Mouse (Mus musculus) kidney, postnatal 0 days (tissue): ENCODE data around the gene Stoml1. TPM values are rescaled to one million over a fixed set of nuclear protein-coding genes. Genes with fewer than 3 reads are reported as not detected.

Experiments
- ATAC-seq: fragments of 200-750 bp; cut with Nextera tagmentation; replicated peaks from 2 replicates; pipeline ENCODE4 v1.8.0; 2017; ENCODE audit warnings: low read depth, moderate number of reproducible peaks, moderate TSS enrichment, moderate library complexity; ENCODE audit not compliant: low FRiP score
- DNase-seq: peaks from one replicate; pipeline ENCODE4 v3.0.0-alpha.2; 2016; ENCODE audit warnings: low spot score
- H3K27ac ChIP-seq: fragments of 300-500 bp; sonication (generic); 2 replicates; pipeline ENCODE4 v1.5.1; 2014; ENCODE audit warnings: mild to moderate bottlenecking
- H3K27me3 ChIP-seq: fragments of 300-500 bp; sonication (generic); 2 replicates; pipeline ENCODE4 v1.6.1; 2014; ENCODE audit warnings: low read length, mixed read lengths; ENCODE audit not compliant: insufficient read depth
- H3K36me3 ChIP-seq: fragments of 300-500 bp; sonication (generic); 2 replicates; pipeline ENCODE4 v1.6.1; 2014; ENCODE audit warnings: low read length, mixed read lengths; ENCODE audit not compliant: insufficient read depth
- H3K4me1 ChIP-seq: fragments of 300-500 bp; sonication (generic); replicated peaks from 2 replicates; pipeline ENCODE4 v1.6.1; 2014; ENCODE audit warnings: antibody characterized with exemption, low read length, mixed read lengths; ENCODE audit not compliant: insufficient read depth
- H3K4me2 ChIP-seq: fragments of 300-500 bp; sonication (generic); 2 replicates; pipeline ENCODE4 v1.6.1; 2014; ENCODE audit warnings: mild to moderate bottlenecking, low read length, moderate library complexity, mixed read lengths
- H3K4me3 ChIP-seq: fragments of 300-500 bp; sonication (generic); replicated peaks from 2 replicates; pipeline ENCODE4 v1.5.1; 2014; ENCODE audit warnings: low read depth, low read length
- H3K9ac ChIP-seq: fragments of 300-500 bp; sonication (generic); 2 replicates; pipeline ENCODE4 v1.6.1; 2014; ENCODE audit warnings: low read depth, low read length
- H3K9me3 ChIP-seq: fragments of 300-500 bp; sonication (generic); replicated peaks from 2 replicates; pipeline ENCODE4 v1.6.1; 2016; ENCODE audit warnings: low read length, inconsistent platforms, mixed read lengths
- CTCF ChIP-seq: IDR thresholded peaks from 2 replicates; pipeline ENCODE4 v1.5.1; 2016; ENCODE audit warnings: antibody characterized with exemption, low read depth, mild to moderate bottlenecking, moderate library complexity
- WGBS: fragments of 180-500 bp; shearing (Covaris S2); extraction: QIAGEN DNeasy Blood & Tissue Kit; methylation state at CpG from one replicate; pipeline ENCODE4 v1.1.7; 2014; 5-methylcytosine and 5-hydroxymethylcytosine counted together
- polyA plus RNA-seq: library from polyadenylated mRNA; unstranded; fragments of >200 nt; fragmentation: Nextera tagmentation; extraction: Ambion mirVana; gene quantifications from 2 replicates; pipeline ENCODE4 v1.2.1, GENCODE M21; 2015

Stoml1 gene
- polyA plus RNA-seq, 1 experiment from 2014 or later = 36.6 TPM

DNA sequence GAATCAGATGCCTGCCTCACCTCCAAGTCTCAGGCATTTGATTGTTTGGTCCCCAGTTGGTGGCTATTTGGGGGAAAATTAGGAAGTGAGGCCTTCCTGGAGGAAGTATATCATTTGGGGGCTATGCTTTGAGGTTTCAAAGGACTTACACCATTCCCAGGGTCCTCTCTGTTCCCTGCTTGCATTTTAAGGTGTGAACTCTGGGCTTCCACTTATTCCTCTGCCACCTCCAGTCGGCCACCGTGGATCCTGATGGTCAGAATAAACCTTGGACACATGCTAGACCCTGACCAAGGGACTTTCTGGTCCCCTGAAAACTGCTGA lies 42.7 kb upstream of the Stoml1 start:
- ATAC-seq (no peak), DNase-seq (no peak)
- Histone ChIP-seq H3K4me1 (peaks cover 10% of the 10 kb centered on the region), H3K4me2 (no peak overlapping the region), H3K9ac (no peak overlapping the region), H3K36me3 (no peaks in the 10 kb centered on the region), H3K27ac (no peak overlapping the region), H3K9me3 (no peaks in the 10 kb centered on the region), H3K4me3 (no peak overlapping the region), H3K27me3 (no peaks in the 10 kb centered on the region)
- 72% methylated on average over 2 of the region's 2 CpGs for WGBS
- no peak for TF ChIP-seq CTCF

- no peak for ATAC-seq
- Histone ChIP-seq H3K36me3 (no peaks in the 10 kb centered on the region), H3K4me1 (peaks cover 10% of the 10 kb centered on the region), H3K27ac (no peak overlapping the region), H3K4me3 (no peak overlapping the region), H3K9ac (no peak overlapping the region), H3K4me2 (no peak overlapping the region; the same call in 1 of the 2 replicates), H3K9me3 (no peaks in the 10 kb centered on the region), H3K27me3 (no peaks in the 10 kb centered on the region)
- no peak for DNase-seq
- TF ChIP-seq CTCF = no peak
- WGBS = 48% methylated on average over 5 of the region's 5 CpGs
Observed at GRCm38 (mm10) chr9:58213377-58213776, 39.6 kb upstream of the Stoml1 start.

DNA sequence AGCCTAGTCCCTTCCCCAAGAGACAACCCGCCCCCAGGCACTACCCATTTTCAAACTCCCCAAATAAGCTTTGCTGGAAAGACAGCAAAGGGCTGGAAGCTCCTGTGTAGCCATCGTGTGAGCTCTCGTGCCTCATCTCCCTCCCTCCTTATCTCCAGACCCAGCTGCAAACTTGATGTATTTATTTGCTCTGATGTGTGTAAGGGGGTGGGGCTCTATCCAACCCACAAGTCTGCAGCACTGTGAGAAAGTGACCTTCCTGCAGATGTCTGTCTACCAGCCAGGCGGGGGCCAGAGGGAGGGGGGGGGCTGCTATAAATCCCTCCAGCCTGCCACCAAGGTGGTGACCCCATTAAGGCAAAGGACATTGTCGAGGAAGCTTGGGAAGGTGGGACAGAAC lies 39.1 kb upstream of the Stoml1 start:
- ATAC-seq (peak; percentile 48; the same call in 1 of the 2 replicates), DNase-seq (peak; percentile 78)
- Histone ChIP-seq H3K27ac (peak overlapping the region; percentile 75), H3K36me3 (no peaks in the 10 kb centered on the region), H3K4me3 (no peak overlapping the region), H3K4me1 (peaks cover 10% of the 10 kb centered on the region), H3K9ac (no peak overlapping the region), H3K4me2 (peak overlapping the region; percentile 5; the same call in 1 of the 2 replicates), H3K27me3 (no peaks in the 10 kb centered on the region), H3K9me3 (no peaks in the 10 kb centered on the region)
- 11% methylated on average over 5 of the region's 5 CpGs for WGBS
- TF ChIP-seq CTCF = no peak

DNA sequence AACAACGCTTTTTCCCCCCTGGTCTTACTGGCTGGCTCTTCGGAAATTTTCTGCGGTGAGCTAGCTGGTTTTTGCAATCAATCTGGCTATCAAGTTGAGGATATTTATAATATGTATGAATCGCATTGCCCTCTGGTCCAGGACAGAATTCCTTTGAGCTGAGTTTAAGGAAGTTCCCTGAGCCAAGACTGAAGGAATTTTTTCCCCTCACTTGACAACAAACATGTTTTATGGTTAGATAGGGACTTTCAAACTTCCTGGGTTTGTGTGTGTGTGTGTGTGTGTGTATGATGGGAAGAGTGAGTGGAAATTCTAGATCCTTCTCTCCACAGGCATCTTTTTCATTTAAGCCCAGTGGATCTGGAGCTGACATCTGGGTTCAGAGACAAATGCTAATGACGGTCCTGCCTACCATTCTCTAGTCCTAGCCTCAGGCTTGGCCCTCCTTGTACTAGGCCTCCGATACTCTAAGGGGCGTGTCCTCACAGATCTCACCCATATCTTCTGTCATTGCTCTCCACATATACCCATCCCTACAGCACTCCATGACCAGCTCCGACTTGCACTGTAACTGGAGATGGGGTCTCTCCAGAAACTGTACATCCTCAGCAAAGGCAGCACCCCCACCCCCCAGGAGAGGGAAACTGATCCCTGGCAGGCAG lies 38.3 kb upstream of the Stoml1 start:
- whole genome bisulfite sequencing = 36% methylated on average over 8 of the region's 8 CpGs
- Histone ChIP-seq H3K9ac (no peak overlapping the region), H3K27me3 (no peaks in the 10 kb centered on the region), H3K27ac (peak overlapping the region; percentile 75), H3K9me3 (no peaks in the 10 kb centered on the region), H3K36me3 (peaks cover 8% of the 10 kb centered on the region), H3K4me1 (peaks cover 10% of the 10 kb centered on the region), H3K4me2 (0 out of 2 replicates have a peak overlapping the region, but pooled peaks have one; percentile 5), H3K4me3 (no peak overlapping the region)
- ATAC-seq (no peak), DNase-seq (peak; percentile 90)
- no peak for TF ChIP-seq CTCF

DNA sequence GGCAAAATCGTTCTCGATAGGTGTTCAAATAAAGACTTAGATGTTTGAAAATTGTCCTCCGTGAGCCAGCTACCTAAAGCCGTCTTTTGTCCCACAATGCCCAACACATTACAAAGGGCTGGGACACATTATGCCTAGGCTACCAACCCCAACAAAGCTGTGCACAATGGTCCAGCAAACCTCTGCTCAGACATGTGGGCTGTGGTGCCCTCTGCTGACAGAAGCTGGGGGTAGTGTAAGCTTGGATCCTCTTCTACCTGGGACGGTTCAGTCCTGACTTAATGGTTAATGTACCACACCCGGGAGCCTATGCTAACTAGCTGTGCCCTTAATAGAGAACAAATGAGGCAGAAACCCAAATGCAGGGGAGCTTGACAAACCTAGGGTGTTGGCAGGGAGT lies 36.6 kb upstream of the Stoml1 start:
- H3K9me3 ChIP-seq = no peaks in the 10 kb centered on the region
- peaks cover 10% of the 10 kb centered on the region for H3K4me1 ChIP-seq
- ATAC-seq (no peak), DNase-seq (peak; percentile 68)
- no peak overlapping the region for H3K9ac ChIP-seq
- H3K27me3 ChIP-seq = no peaks in the 10 kb centered on the region
- H3K36me3 ChIP-seq = peaks cover 18% of the 10 kb centered on the region
- 52% methylated on average over 6 of the region's 6 CpGs for WGBS
- no peak overlapping the region for H3K4me3 ChIP-seq
- H3K27ac ChIP-seq = no peak overlapping the region
- no peak overlapping the region for H3K4me2 ChIP-seq
- TF ChIP-seq CTCF = peak; percentile 82

- no peaks in the 10 kb centered on the region for H3K27me3 ChIP-seq
- no peak for TF ChIP-seq CTCF
- DNase-seq (no peak), ATAC-seq (no peak)
- H3K4me3 ChIP-seq = no peak overlapping the region
- no peak overlapping the region for H3K9ac ChIP-seq
- H3K4me1 ChIP-seq = peaks cover 7% of the 10 kb centered on the region
- 89% methylated on average over 3 of the region's 3 CpGs for WGBS
- no peak overlapping the region for H3K27ac ChIP-seq
- peaks cover 26% of the 10 kb centered on the region for H3K36me3 ChIP-seq
- H3K9me3 ChIP-seq = no peaks in the 10 kb centered on the region
- H3K4me2 ChIP-seq = no peak overlapping the region
Observed at GRCm38 (mm10) chr9:58218539-58218938, 34.4 kb upstream of the Stoml1 start.
